Mouse (Mus musculus): ENCODE data around the gene Mettl6.

DNA sequence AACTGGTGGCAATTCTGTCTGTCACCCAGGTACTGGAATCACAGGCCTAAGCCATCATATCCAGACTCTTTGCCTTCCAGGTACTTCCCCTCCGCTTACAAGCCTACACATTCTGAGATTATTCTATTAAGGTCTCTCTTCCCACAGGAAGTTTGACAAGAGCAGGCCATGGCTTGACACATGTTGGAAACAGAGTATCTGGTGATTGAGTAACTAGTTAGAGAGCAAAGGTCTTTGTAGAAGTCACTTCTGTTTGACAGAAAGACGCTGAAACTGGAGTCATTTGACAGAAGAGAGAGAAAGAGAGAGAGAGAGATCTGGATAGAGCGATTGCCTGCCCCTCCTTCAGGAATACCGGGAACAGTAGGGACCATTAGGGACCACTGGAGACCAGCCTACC, 36.0 kb upstream of the Mettl6 start:
- TF ChIP-seq POLR2A (IDR thresholded peaks at IDR 0.05; ENCODE audit: insufficient read depth, low read depth, low read length): no peak
- TF ChIP-seq CTCF (IDR thresholded peaks at IDR 0.05): no peak
- no peak for TF ChIP-seq EP300 (IDR thresholded peaks at IDR 0.05; ENCODE audit: insufficient read depth, low read depth, low read length)

All from heart, adult 2 months (tissue).